Mouse (Mus musculus): Measurements from ENCODE around the gene Olfr1272.
"Not testable (repeated sequence)": the region's sequence is repeated elsewhere in the genome, so short reads cannot be mapped to it uniquely, and the experiment has no call there.

Olfr1272 gene

DNA sequence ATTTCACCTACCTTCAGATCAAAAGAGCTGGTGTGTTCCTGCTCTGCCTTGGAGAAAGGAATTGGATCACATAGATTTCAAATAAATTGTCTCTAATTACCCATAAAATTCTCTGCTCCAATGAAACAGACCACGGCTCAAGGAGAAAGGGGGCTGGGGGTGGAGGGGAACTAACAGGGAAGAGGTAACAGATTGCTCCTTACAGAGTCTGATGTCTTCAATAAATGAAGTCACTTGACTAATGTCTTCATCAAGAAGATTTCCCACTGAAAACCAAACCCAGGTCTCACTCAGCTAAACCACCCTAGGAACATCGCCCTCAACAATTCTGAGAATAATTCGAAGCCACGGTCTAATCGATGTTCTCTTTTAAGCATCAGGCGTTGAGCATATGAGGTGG, at the start of gene Olfr1272:
Gene Olfr1272, minus strand, starts transcription at position 101 of the 400 bp plus-strand sequence.
- DNase-seq (ENCODE audit: low spot score), result no peak

- DNase-seq (ENCODE audit: low spot score), result not testable (repeated sequence)
Observed at GRCm38 (mm10) chr2:90321900-90322299, 29.3 kb upstream of the Olfr1272 start, which contains the start of gene Gm13769. TSS of gene Gm13769 (plus strand) at chr2:90322200.

DNA sequence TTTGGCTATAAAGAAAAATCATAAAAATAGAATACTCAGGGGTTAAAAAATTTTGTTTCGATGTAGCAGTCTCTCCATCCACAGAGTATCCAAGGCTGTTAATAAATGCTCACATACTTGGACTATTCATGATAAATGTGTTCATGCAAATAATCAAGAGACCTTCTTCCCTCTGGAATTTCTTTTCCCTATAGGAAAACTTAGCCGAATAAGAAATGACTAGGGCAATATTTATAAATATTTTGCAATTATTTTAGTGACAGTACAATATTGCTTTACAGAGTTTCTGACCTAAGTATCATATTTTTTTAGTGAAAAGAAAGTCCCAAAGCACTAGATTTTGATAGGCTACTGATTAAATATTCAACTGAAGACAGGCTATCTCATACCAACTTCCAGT, 21.7 kb downstream of the Olfr1272 start, which contains the start of gene Olfr1271:
Gene Olfr1271, minus strand, starts transcription at position 101 of the 400 bp plus-strand sequence.
- DNase-seq (ENCODE audit: low spot score), result no peak

- DNase-seq (ENCODE audit: low spot score), result no peak
Observed at GRCm38 (mm10) chr2:90257492-90257891, 35.1 kb downstream of the Olfr1272 start, which contains the start of gene Olfr142. TSS of gene Olfr142 (minus strand) at chr2:90257592.
